Mouse (Mus musculus) embryonic facial prominence, embryonic 13.5 days (tissue): ENCODE results near the gene Rabgap1l. TPM values are rescaled to one million over a fixed set of nuclear protein-coding genes. Genes with fewer than 3 reads are reported as not detected.

ENCODE experiments used
- ATAC-seq: fragments of 200-750 bp; cut with Nextera tagmentation; 2 replicates; pipeline ENCODE4 v1.8.0; 2017; ENCODE audit warnings: low read depth; ENCODE audit not compliant: insufficient number of reproducible peaks, insufficient read depth, low FRiP score, low TSS enrichment
- H3K27ac ChIP-seq: fragments of 300-500 bp; sonication (generic); 2 replicates; pipeline ENCODE4 v1.5.1; 2015; ENCODE audit warnings: moderate library complexity, mild to moderate bottlenecking, inconsistent platforms
- H3K27me3 ChIP-seq: fragments of 300-500 bp; sonication (generic); 2 replicates; pipeline ENCODE4 v1.6.1; 2015; ENCODE audit warnings: mild to moderate bottlenecking, inconsistent platforms
- H3K36me3 ChIP-seq: fragments of 300-500 bp; sonication (generic); 2 replicates; pipeline ENCODE4 v1.6.1; 2015; ENCODE audit warnings: mild to moderate bottlenecking, inconsistent platforms
- H3K4me1 ChIP-seq: fragments of 300-500 bp; sonication (generic); 2 replicates; pipeline ENCODE4 v1.6.1; 2015; ENCODE audit warnings: inconsistent platforms
- H3K4me2 ChIP-seq: fragments of 300-500 bp; sonication (generic); 2 replicates; pipeline ENCODE4 v1.6.1; 2015; ENCODE audit warnings: moderate library complexity, mild to moderate bottlenecking, inconsistent platforms
- H3K4me3 ChIP-seq: fragments of 300-500 bp; sonication (generic); 2 replicates; pipeline ENCODE4 v1.5.1; 2015; ENCODE audit warnings: mild to moderate bottlenecking, inconsistent platforms
- H3K9ac ChIP-seq: fragments of 300-500 bp; sonication (generic); 2 replicates; pipeline ENCODE4 v1.6.1; 2015; ENCODE audit warnings: mild to moderate bottlenecking, inconsistent platforms
- H3K9me3 ChIP-seq: fragments of 300-500 bp; sonication (generic); 2 replicates; pipeline ENCODE4 v1.6.1; 2016; ENCODE audit warnings: inconsistent platforms
- WGBS: fragments of 180-500 bp; shearing (Covaris S2); methylation state at CpG from one replicate; pipeline ENCODE4 v1.1.7; 2015; ENCODE audit warnings: mixed read lengths; 5-methylcytosine and 5-hydroxymethylcytosine counted together
- polyA plus RNA-seq: library from polyadenylated mRNA; unstranded; fragments of >200 nt; fragmentation: Nextera tagmentation; extraction: Ambion mirVana; gene quantifications from 2 replicates; pipeline ENCODE4 v1.2.1, GENCODE M21; 2015

The Rabgap1l gene
- polyA plus RNA-seq, 1 experiment from 2014 or later = 22.1 TPM

- Histone ChIP-seq H3K9me3 (no peaks in the 10 kb centered on the region), H3K27ac (no peak overlapping the region), H3K27me3 (no peaks in the 10 kb centered on the region)
These were observed 548.3 kb downstream of the Rabgap1l start for GRCm38 (mm10) chr1:160244689-160245088.

GRCm38 (mm10) chr1:160240091-160240490 is 552.9 kb downstream of the Rabgap1l start:
- Histone ChIP-seq H3K9me3 (no peaks in the 10 kb centered on the region), H3K9ac (no peak overlapping the region), H3K4me2 (no peak overlapping the region), H3K27me3 (no peaks in the 10 kb centered on the region), H3K36me3 (no peaks in the 10 kb centered on the region), H3K4me3 (no peak overlapping the region), H3K4me1 (no peaks in the 10 kb centered on the region), H3K27ac (no peak overlapping the region)
- no peak for ATAC-seq
- WGBS = 96% methylated on average over 2 of the region's 2 CpGs

More at GRCm38 (mm10) chr1:160244689-160245088, 548.3 kb downstream of the Rabgap1l start:
- Histone ChIP-seq H3K4me1 (0 out of 2 replicates have a peak, but pooled peaks cover 4% of the 10 kb centered on the region), H3K36me3 (no peaks in the 10 kb centered on the region), H3K4me3 (no peak overlapping the region), H3K4me2 (no peak overlapping the region), H3K9ac (no peak overlapping the region)
- WGBS = 89% methylated on average over 5 of the region's 5 CpGs
- ATAC-seq = no peak

DNA sequence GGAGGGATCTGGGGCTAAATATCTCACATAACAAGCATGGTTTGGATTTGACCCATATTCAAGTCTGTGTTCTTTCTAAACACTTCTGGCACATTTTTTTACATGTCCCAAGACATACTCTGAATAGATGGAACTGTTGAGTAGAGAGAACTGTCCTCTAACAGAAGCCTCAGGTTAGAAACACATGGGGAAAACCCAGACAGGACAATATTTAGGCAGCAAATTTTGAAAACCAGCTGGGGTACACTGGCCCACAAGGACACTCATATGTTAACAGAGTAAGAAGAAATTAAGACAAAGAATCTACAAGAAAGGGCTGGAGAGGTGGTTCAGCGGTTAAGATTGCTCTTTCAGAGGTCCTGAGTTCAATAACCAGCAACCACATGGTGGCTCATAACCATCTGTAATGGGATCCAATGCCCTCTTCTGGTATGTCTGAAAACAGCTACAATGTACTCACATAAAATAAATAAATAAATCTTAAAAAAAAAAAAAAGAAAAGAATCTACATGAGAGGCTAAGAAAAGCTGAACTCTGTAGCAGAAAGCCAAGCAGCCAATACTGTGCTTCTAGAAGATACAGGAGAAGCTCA is 554.1 kb downstream of the Rabgap1l start:
- no peak overlapping the region for H3K4me2 ChIP-seq
- WGBS = 83% methylated on average over 1 of the region's 1 CpGs
- 0 out of 2 replicates have a peak, but pooled peaks cover 4% of the 10 kb centered on the region for H3K4me1 ChIP-seq
- ATAC-seq = no peak
- no peak overlapping the region for H3K9ac ChIP-seq
- no peaks in the 10 kb centered on the region for H3K36me3 ChIP-seq
- no peak overlapping the region for H3K4me3 ChIP-seq
- H3K27me3 ChIP-seq = no peaks in the 10 kb centered on the region
- no peaks in the 10 kb centered on the region for H3K9me3 ChIP-seq
- H3K27ac ChIP-seq = no peak overlapping the region

DNA sequence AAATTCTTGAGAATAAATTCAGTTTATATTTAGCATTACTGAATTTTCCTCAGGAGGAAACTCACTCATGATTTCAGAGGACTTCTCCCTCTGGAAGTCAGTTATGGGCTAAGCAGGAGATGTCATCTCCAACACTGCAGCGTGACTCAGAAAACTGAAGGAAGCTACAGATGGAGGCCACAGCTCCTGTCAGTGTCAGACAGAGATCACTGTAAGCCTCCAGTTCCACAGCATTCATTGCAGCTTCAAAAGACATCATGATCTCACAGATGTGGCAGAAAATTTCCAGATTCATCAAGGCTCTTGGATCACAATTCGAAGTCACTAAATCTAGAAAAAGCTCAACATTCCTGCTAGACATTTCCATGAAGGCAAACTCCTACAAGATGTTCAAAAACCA is 555.0 kb downstream of the Rabgap1l start:
- 0 out of 2 replicates have a peak, but pooled peaks cover 7% of the 10 kb centered on the region for H3K4me1 ChIP-seq
- no peak for ATAC-seq
- no peaks in the 10 kb centered on the region for H3K9me3 ChIP-seq
- no peak overlapping the region for H3K4me2 ChIP-seq
- H3K27ac ChIP-seq = no peak overlapping the region
- no peak overlapping the region for H3K9ac ChIP-seq
- H3K4me3 ChIP-seq = no peak overlapping the region
- no peaks in the 10 kb centered on the region for H3K27me3 ChIP-seq
- no peaks in the 10 kb centered on the region for H3K36me3 ChIP-seq
- WGBS = 88% methylated on average over 2 of the region's 2 CpGs

DNA sequence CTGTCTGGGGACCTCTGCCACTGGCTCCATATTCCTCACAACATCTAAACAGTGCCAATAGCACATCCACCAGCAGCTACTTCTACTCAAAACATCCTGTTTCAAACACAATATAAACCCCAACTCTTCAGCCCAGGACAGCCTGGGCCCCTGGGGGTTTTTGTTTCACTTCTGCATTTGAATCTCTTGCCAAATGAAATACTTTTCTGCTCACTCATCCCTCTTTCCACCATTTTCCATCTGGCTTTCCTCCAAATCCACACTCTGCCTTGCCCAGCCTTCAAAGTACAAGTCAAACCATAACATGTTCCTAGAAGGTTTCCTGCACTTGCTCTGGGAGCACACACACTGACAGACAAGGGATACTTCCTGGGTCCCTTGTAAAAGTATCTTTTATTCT is 559.1 kb downstream of the Rabgap1l start:
- ATAC-seq = no peak
- Histone ChIP-seq H3K4me2 (no peak overlapping the region), H3K27ac (no peak overlapping the region), H3K36me3 (no peaks in the 10 kb centered on the region), H3K9ac (no peak overlapping the region), H3K9me3 (no peaks in the 10 kb centered on the region), H3K4me3 (no peak overlapping the region), H3K4me1 (peaks cover 12% of the 10 kb centered on the region; the same call in 1 of the 2 replicates), H3K27me3 (no peaks in the 10 kb centered on the region)

GRCm38 (mm10) chr1:160232113-160232512 is 560.9 kb downstream of the Rabgap1l start:
- Histone ChIP-seq H3K27me3 (no peaks in the 10 kb centered on the region), H3K27ac (no peak overlapping the region), H3K4me2 (no peak overlapping the region), H3K36me3 (no peaks in the 10 kb centered on the region), H3K4me3 (no peak overlapping the region), H3K4me1 (peaks cover 12% of the 10 kb centered on the region; the same call in 1 of the 2 replicates), H3K9me3 (no peaks in the 10 kb centered on the region), H3K9ac (no peak overlapping the region)
- 88% methylated on average over 3 of the region's 3 CpGs for WGBS
- ATAC-seq = no peak

- Histone ChIP-seq H3K9ac (no peak overlapping the region), H3K36me3 (no peaks in the 10 kb centered on the region), H3K4me2 (no peak overlapping the region), H3K27me3 (no peaks in the 10 kb centered on the region), H3K4me1 (peaks cover 12% of the 10 kb centered on the region; the same call in 1 of the 2 replicates), H3K4me3 (no peak overlapping the region), H3K27ac (no peak overlapping the region), H3K9me3 (no peaks in the 10 kb centered on the region)
- 39% methylated on average over 4 of the region's 4 CpGs for WGBS
- ATAC-seq = no peak
These were observed 562.0 kb downstream of the Rabgap1l start for GRCm38 (mm10) chr1:160231013-160231412.

DNA sequence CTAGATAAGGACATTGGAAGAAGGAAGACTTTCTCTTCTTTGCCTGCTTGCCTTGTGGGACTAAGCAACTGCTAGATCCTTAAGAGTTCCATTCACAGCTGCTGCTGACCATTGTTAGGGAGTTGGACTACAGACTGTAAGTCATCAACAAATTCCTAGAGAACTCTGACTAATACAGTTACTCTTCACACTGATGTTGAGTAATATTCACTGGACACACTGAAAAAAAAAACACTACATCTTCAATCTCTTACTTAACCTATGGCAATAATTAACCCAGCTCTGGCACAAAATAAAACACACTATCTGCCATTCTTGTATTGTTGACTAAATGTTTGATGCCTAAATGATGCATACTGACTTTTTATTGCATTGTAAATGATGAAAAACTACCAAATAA is 565.2 kb downstream of the Rabgap1l start:
- no peaks in the 10 kb centered on the region for H3K27me3 ChIP-seq
- no peak overlapping the region for H3K9ac ChIP-seq
- H3K9me3 ChIP-seq = no peaks in the 10 kb centered on the region
- no peak overlapping the region for H3K27ac ChIP-seq
- H3K4me1 ChIP-seq = peaks cover 6% of the 10 kb centered on the region; the same call in 1 of the 2 replicates
- ATAC-seq = no peak
- H3K4me3 ChIP-seq = no peak overlapping the region
- H3K4me2 ChIP-seq = no peak overlapping the region
- H3K36me3 ChIP-seq = no peaks in the 10 kb centered on the region

GRCm38 (mm10) chr1:160227196-160227595 is 565.8 kb downstream of the Rabgap1l start:
- Histone ChIP-seq H3K36me3 (no peaks in the 10 kb centered on the region), H3K27ac (no peak overlapping the region), H3K4me2 (no peak overlapping the region), H3K4me1 (peaks cover 6% of the 10 kb centered on the region; the same call in 1 of the 2 replicates), H3K9me3 (no peaks in the 10 kb centered on the region), H3K27me3 (no peaks in the 10 kb centered on the region), H3K4me3 (no peak overlapping the region), H3K9ac (no peak overlapping the region)
- WGBS = 88% methylated on average over 4 of the region's 4 CpGs
- ATAC-seq = no peak

- no peaks in the 10 kb centered on the region for H3K9me3 ChIP-seq
- no peaks in the 10 kb centered on the region for H3K36me3 ChIP-seq
- no peak overlapping the region for H3K4me2 ChIP-seq
- 43% methylated on average over 2 of the region's 2 CpGs for WGBS
- H3K27me3 ChIP-seq = no peaks in the 10 kb centered on the region
- H3K9ac ChIP-seq = no peak overlapping the region
- H3K4me3 ChIP-seq = no peak overlapping the region
- H3K4me1 ChIP-seq = no peaks in the 10 kb centered on the region
- no peak overlapping the region for H3K27ac ChIP-seq
- no peak for ATAC-seq
These were observed 568.9 kb downstream of the Rabgap1l start for GRCm38 (mm10) chr1:160224093-160224492.

DNA sequence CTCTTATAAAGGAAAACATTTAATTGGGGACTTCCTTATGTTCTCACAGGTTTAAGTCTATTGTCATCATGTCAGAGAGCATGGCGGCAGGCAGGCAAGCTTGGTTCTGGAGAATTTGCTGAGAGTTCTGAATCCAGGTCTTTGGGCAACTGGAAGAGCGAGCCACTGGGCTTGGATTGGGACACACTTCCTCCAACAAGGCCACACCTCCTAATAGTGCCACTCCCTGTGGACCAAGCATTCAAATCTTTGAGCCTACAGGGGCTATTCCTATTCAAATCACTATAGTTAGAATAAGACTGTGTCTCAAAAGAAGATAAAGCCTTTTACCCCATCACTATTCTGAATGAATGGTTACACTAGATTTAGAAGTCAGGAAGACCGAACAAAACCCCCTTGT is 575.1 kb downstream of the Rabgap1l start:
- 0 out of 2 replicates have a peak, but pooled peaks cover 2% of the 10 kb centered on the region for H3K4me1 ChIP-seq
- no peaks in the 10 kb centered on the region for H3K36me3 ChIP-seq
- H3K4me2 ChIP-seq = no peak overlapping the region
- no peak for ATAC-seq
- H3K9ac ChIP-seq = no peak overlapping the region
- no peaks in the 10 kb centered on the region for H3K9me3 ChIP-seq
- H3K27me3 ChIP-seq = no peaks in the 10 kb centered on the region
- whole genome bisulfite sequencing = 83% methylated on average over 3 of the region's 3 CpGs
- no peak overlapping the region for H3K4me3 ChIP-seq
- H3K27ac ChIP-seq = no peak overlapping the region

- Histone ChIP-seq H3K27me3 (no peaks in the 10 kb centered on the region), H3K9me3 (no peaks in the 10 kb centered on the region), H3K4me1 (peaks cover 17% of the 10 kb centered on the region), H3K9ac (no peak overlapping the region), H3K4me2 (no peak overlapping the region), H3K27ac (no peak overlapping the region), H3K4me3 (no peak overlapping the region), H3K36me3 (no peaks in the 10 kb centered on the region)
- no peak for ATAC-seq
- WGBS = 76% methylated on average over 7 of the region's 7 CpGs
These were observed 578.8 kb downstream of the Rabgap1l start for GRCm38 (mm10) chr1:160214171-160214570.
